Mouse (Mus musculus) forebrain, embryonic 16.5 days (tissue): Measurements from ENCODE around the gene Yap1. TPM values are rescaled to one million over a fixed set of nuclear protein-coding genes. Genes with fewer than 3 reads are reported as not detected.

Experiments
- ATAC-seq: fragments of 200-750 bp; cut with Nextera tagmentation; 2 replicates; pipeline ENCODE4 v1.8.0; 2017; ENCODE audit warnings: mild to moderate bottlenecking, moderate library complexity
- H3K27ac ChIP-seq: fragments of 300-500 bp; sonication (generic); 2 replicates; pipeline ENCODE4 v1.5.1; 2014; ENCODE audit warnings: low read length, control low read depth
- H3K27me3 ChIP-seq: fragments of 300-500 bp; sonication (generic); replicated peaks from 2 replicates; pipeline ENCODE4 v1.6.1; 2014; ENCODE audit warnings: low read length; ENCODE audit not compliant: control insufficient read depth, insufficient read depth
- H3K36me3 ChIP-seq: fragments of 300-500 bp; sonication (generic); 2 replicates; pipeline ENCODE4 v1.6.1; 2014; ENCODE audit not compliant: control insufficient read depth, insufficient read depth
- H3K4me1 ChIP-seq: fragments of 300-500 bp; sonication (generic); replicated peaks from 2 replicates; pipeline ENCODE4 v1.6.1; 2014; ENCODE audit warnings: low read length; ENCODE audit not compliant: control insufficient read depth, insufficient read depth
- H3K4me2 ChIP-seq: fragments of 300-500 bp; sonication (generic); 2 replicates; pipeline ENCODE4 v1.6.1; 2014; ENCODE audit warnings: mild to moderate bottlenecking, low read length, control low read depth
- H3K4me3 ChIP-seq: fragments of 300-500 bp; sonication (generic); replicated peaks from 2 replicates; pipeline ENCODE4 v1.5.1; 2014; ENCODE audit warnings: mild to moderate bottlenecking, low read length, control low read depth
- H3K9ac ChIP-seq: fragments of 300-500 bp; sonication (generic); replicated peaks from 2 replicates; pipeline ENCODE4 v1.6.1; 2014; ENCODE audit warnings: low read depth, low read length, control low read depth
- H3K9me3 ChIP-seq: fragments of 300-500 bp; sonication (generic); 2 replicates; pipeline ENCODE4 v1.6.1; 2016; ENCODE audit warnings: low read length; ENCODE audit not compliant: control insufficient read depth
- WGBS: fragments of 180-500 bp; shearing (Covaris S2); extraction: QIAGEN DNeasy Blood & Tissue Kit; methylation state at CpG from one replicate; pipeline ENCODE4 v1.1.7; 2014; 5-methylcytosine and 5-hydroxymethylcytosine counted together
- polyA plus RNA-seq: library from polyadenylated mRNA; unstranded; fragments of >200 nt; fragmentation: Nextera tagmentation; extraction: Ambion mirVana; gene quantifications from 2 replicates; pipeline ENCODE4 v1.2.1, GENCODE M21; 2015

The Yap1 gene
- polyA plus RNA-seq, 1 experiment from 2014 or later = 7.7 TPM

GRCm38 (mm10) chr9:7980162-7980561 is 24.2 kb downstream of the Yap1 start:
- Histone ChIP-seq H3K4me1 (no peaks in the 10 kb centered on the region), H3K4me3 (no peak overlapping the region), H3K4me2 (no peak overlapping the region), H3K9me3 (no peaks in the 10 kb centered on the region), H3K27me3 (no peaks in the 10 kb centered on the region), H3K9ac (no peak overlapping the region), H3K36me3 (no peaks in the 10 kb centered on the region), H3K27ac (no peak overlapping the region)
- no peak for ATAC-seq
- 87% methylated on average over 2 of the region's 2 CpGs for WGBS

DNA sequence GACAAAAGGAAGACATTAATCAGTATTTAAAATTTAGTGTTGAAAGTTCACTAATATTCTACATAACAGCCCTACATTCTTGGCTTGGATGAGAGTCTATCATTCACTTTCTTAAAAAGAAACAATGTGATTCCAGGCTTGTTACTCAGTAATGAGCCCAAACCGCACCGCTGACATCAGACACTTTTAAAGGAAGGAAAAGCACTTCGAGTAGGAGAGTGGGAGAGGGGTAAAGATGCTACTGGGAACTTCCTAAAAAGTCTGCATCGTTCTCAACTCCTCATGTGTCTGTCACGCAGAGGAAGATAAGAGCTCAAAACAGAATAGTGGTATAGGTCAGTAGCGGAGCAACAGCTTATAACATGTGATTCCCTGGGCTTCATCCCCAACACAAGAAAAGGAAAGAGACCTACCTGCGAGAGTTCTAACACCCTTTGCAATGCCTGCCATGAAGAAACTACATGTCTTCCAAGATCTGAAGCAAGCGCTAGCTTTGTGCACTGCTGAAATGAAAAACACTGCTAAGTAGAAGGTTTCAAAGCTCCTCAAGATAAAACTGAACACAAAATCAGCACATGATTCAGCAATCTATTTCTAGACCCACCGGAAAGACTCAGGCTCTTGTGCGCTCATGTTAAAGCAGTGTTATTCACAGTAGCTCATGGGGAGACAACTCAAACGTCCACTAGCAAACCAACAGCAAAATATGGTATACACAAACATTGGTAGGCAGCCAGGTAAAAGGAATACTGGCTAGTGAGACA is 25.1 kb downstream of the Yap1 start:
- H3K4me3 ChIP-seq = no peak overlapping the region
- no peaks in the 10 kb centered on the region for H3K27me3 ChIP-seq
- no peak overlapping the region for H3K9ac ChIP-seq
- no peak for ATAC-seq
- H3K36me3 ChIP-seq = no peaks in the 10 kb centered on the region
- 88% methylated on average over 11 of the region's 11 CpGs for WGBS
- no peaks in the 10 kb centered on the region for H3K9me3 ChIP-seq
- no peak overlapping the region for H3K4me2 ChIP-seq
- H3K4me1 ChIP-seq = no peaks in the 10 kb centered on the region
- H3K27ac ChIP-seq = no peak overlapping the region

DNA sequence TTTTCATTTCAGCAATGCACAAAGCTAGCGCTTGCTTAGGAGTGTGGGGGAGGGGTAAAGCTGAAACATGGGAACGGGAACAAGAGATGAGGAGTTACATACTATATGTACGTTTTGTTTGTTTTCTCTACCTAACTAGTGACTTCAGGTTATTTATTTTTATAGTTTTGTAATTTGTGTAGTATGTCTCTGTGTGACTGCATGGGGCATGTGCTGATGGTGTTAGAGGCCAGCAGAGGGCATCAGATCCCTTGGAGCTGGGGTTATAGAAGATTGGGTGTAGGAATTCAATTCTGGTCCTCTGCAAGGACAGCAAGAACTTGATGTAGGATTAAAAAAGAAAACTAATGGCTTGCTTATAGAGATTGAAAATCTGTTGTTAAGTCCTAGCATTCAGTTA is 25.9 kb downstream of the Yap1 start:
- 94% methylated on average over 3 of the region's 3 CpGs for WGBS
- Histone ChIP-seq H3K36me3 (no peaks in the 10 kb centered on the region), H3K9ac (no peak overlapping the region), H3K27ac (no peak overlapping the region), H3K4me2 (no peak overlapping the region), H3K27me3 (no peaks in the 10 kb centered on the region), H3K4me1 (no peaks in the 10 kb centered on the region), H3K4me3 (no peak overlapping the region), H3K9me3 (no peaks in the 10 kb centered on the region)
- no peak for ATAC-seq

DNA sequence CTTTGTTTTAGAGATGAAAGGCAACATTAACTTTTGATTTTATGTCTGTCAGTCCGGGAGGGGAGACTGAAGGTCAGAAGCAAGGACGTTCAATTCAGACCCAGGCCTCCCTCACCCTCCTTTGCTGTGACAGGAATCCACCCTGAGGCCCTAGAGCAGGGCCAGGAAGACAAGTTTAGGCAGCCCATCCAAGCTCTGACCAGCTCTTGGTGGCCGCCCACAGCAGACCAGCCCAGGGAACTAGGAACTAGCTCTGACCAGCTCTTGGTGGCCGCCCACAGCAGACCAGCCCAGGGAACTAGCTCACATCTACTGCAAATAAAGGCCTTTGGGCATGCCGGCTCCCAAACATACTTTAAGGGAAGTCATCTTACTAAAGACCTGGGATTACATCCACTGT is 26.8 kb downstream of the Yap1 start:
- Histone ChIP-seq H3K27me3 (no peaks in the 10 kb centered on the region), H3K4me2 (no peak overlapping the region), H3K4me1 (no peaks in the 10 kb centered on the region), H3K9ac (no peak overlapping the region), H3K4me3 (no peak overlapping the region), H3K9me3 (no peaks in the 10 kb centered on the region), H3K27ac (no peak overlapping the region), H3K36me3 (no peaks in the 10 kb centered on the region)
- no peak for ATAC-seq
- WGBS = 90% methylated on average over 5 of the region's 5 CpGs

DNA sequence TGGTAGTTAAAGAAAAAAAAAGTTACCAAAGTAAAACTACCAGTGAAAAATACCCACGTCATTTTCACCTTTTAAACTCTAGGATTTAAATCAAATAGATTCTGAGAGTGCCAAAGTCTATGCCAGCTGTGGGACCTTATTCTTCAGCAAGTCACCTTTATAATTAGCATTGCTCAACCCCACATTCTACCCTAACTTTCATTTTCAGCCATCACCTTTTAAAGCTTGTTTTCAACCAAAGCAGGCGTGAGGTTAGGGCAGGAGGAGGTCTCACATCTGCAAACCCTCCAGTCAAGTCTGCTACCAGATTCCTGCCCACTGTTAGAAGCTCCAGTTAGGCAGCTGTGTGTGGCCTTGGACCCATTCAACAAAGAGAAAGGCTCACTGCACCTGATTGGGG is 32.4 kb downstream of the Yap1 start:
- 81% methylated on average over 2 of the region's 2 CpGs for WGBS
- no peak overlapping the region for H3K4me2 ChIP-seq
- H3K27ac ChIP-seq = no peak overlapping the region
- H3K9me3 ChIP-seq = no peaks in the 10 kb centered on the region
- H3K4me1 ChIP-seq = no peaks in the 10 kb centered on the region
- no peaks in the 10 kb centered on the region for H3K27me3 ChIP-seq
- ATAC-seq = no peak
- H3K36me3 ChIP-seq = no peaks in the 10 kb centered on the region
- H3K4me3 ChIP-seq = no peak overlapping the region
- H3K9ac ChIP-seq = no peak overlapping the region

- H3K36me3 ChIP-seq = no peaks in the 10 kb centered on the region
- H3K4me1 ChIP-seq = no peaks in the 10 kb centered on the region
- H3K27ac ChIP-seq = no peak overlapping the region
- H3K9me3 ChIP-seq = no peaks in the 10 kb centered on the region
- H3K4me2 ChIP-seq = no peak overlapping the region
- no peak for ATAC-seq
- no peak overlapping the region for H3K9ac ChIP-seq
- WGBS = 97% methylated on average over 1 of the region's 1 CpGs
- no peaks in the 10 kb centered on the region for H3K27me3 ChIP-seq
- no peak overlapping the region for H3K4me3 ChIP-seq
Measured at GRCm38 (mm10) chr9:7967980-7968379, 36.4 kb downstream of the Yap1 start.

- no peaks in the 10 kb centered on the region for H3K27me3 ChIP-seq
- no peak for ATAC-seq
- H3K27ac ChIP-seq = no peak overlapping the region
- H3K4me3 ChIP-seq = no peak overlapping the region
- peaks cover 15% of the 10 kb centered on the region for H3K4me1 ChIP-seq
- WGBS = 85% methylated on average over 3 of the region's 3 CpGs
- H3K9ac ChIP-seq = no peak overlapping the region
- no peak overlapping the region for H3K4me2 ChIP-seq
- H3K9me3 ChIP-seq = no peaks in the 10 kb centered on the region
- H3K36me3 ChIP-seq = no peaks in the 10 kb centered on the region
Measured at GRCm38 (mm10) chr9:7965590-7965989, 38.8 kb downstream of the Yap1 start.

- Histone ChIP-seq H3K4me2 (no peak overlapping the region), H3K4me1 (peaks cover 25% of the 10 kb centered on the region), H3K9ac (no peak overlapping the region), H3K4me3 (no peak overlapping the region), H3K36me3 (no peaks in the 10 kb centered on the region), H3K27me3 (no peaks in the 10 kb centered on the region), H3K27ac (no peak overlapping the region), H3K9me3 (no peaks in the 10 kb centered on the region)
- 88% methylated on average over 2 of the region's 2 CpGs for WGBS
- ATAC-seq = no peak
Measured at GRCm38 (mm10) chr9:7963867-7964266, 40.5 kb downstream of the Yap1 start.

- no peaks in the 10 kb centered on the region for H3K36me3 ChIP-seq
- no peak overlapping the region for H3K9ac ChIP-seq
- no peaks in the 10 kb centered on the region for H3K9me3 ChIP-seq
- H3K27ac ChIP-seq = no peak overlapping the region
- WGBS = 87% methylated on average over 7 of the region's 7 CpGs
- no peak overlapping the region for H3K4me3 ChIP-seq
- H3K4me1 ChIP-seq = peaks cover 32% of the 10 kb centered on the region
- H3K4me2 ChIP-seq = no peak overlapping the region
- ATAC-seq = no peak
- H3K27me3 ChIP-seq = no peaks in the 10 kb centered on the region
Measured at GRCm38 (mm10) chr9:7962915-7963314, 41.5 kb downstream of the Yap1 start.
